Mouse (Mus musculus) erythroid progenitor cell, adult 5-6 weeks (primary cell): ENCODE measurements around the gene Gm49384. TPM values are rescaled to one million over a fixed set of nuclear protein-coding genes. Genes with fewer than 3 reads are reported as not detected.
A peak's percentile ranks its signal among the peaks of the same experiment; 100 is the strongest.

Experiments
- ATAC-seq: replicated peaks from 2 replicates; pipeline ENCODE4 v1.8.0; 2016; ENCODE audit warnings: moderate number of reproducible peaks, mild to moderate bottlenecking, moderate TSS enrichment, inconsistent platforms; ENCODE audit not compliant: poor library complexity, low FRiP score, severe bottlenecking
- total RNA-seq, 2 experiments: library from RNA; stranded (forward) in 1 of 2; stranded (reverse) in 1 of 2; fragments of 150-400 nt in 1 of 2; fragments of 186-747, 209-891 nt in 1 of 2; gene quantifications; 2 replicates each; pipeline versions ENCODE4 v1.2.3 to v1.2.4; 2015 to 2017; ENCODE audit warnings: low replicate concordance in 2 of 2

Gm49384 gene
- total RNA-seq (2015; ENCODE audit: low replicate concordance) (17.6 and 23.8 TPM in 2 replicates), total RNA-seq (2017; ENCODE audit: low replicate concordance) (14.6 and 16.0 TPM in 2 replicates)

- no peak for ATAC-seq
These were observed at the start of gene Gm49384 for GRCm38 (mm10) chr12:69204052-69204833. Gene Gm49384 (minus strand): TSS chr12:69204267.

- ATAC-seq = no peak
These were observed 49.7 kb upstream of the Gm49384 start for GRCm38 (mm10) chr12:69253806-69254205.

GRCm38 (mm10) chr12:69250756-69251155, 46.7 kb upstream of the Gm49384 start:
- ATAC-seq = no peak

- no peak for ATAC-seq
These were observed 45.7 kb upstream of the Gm49384 start for GRCm38 (mm10) chr12:69249766-69250165.

GRCm38 (mm10) chr12:69241771-69242431, 37.8 kb upstream of the Gm49384 start:
- peak; percentile 82 for ATAC-seq

- ATAC-seq = no peak
These were observed 37.3 kb upstream of the Gm49384 start for GRCm38 (mm10) chr12:69241405-69241770.

GRCm38 (mm10) chr12:69240876-69241275, 36.8 kb upstream of the Gm49384 start, which contains the start of gene Klhdc1:
Gene Klhdc1 (plus strand): TSS chr12:69241176.
- ATAC-seq = no peak

- no peak for ATAC-seq
These were observed 34.2 kb upstream of the Gm49384 start for GRCm38 (mm10) chr12:69238284-69238683.

- no peak for ATAC-seq
These were observed 31.7 kb upstream of the Gm49384 start for GRCm38 (mm10) chr12:69235782-69236181.

GRCm38 (mm10) chr12:69229251-69229650, 25.2 kb upstream of the Gm49384 start:
- no peak for ATAC-seq

- ATAC-seq = peak; percentile 97
These were observed 23.9 kb upstream of the Gm49384 start, which contains the start of gene Pole2 for GRCm38 (mm10) chr12:69227776-69228466. Gene Pole2 (minus strand): TSS chr12:69228195.

- ATAC-seq = 0 out of 2 replicates have a peak, but pooled peaks have one; percentile 14
These were observed 16.7 kb upstream of the Gm49384 start for GRCm38 (mm10) chr12:69220613-69221277.

GRCm38 (mm10) chr12:69216587-69216986, 12.5 kb upstream of the Gm49384 start:
- no peak for ATAC-seq

GRCm38 (mm10) chr12:69215000-69215785, 11.1 kb upstream of the Gm49384 start:
- ATAC-seq = no peak

GRCm38 (mm10) chr12:69214393-69214792, 10.3 kb upstream of the Gm49384 start:
- no peak for ATAC-seq

GRCm38 (mm10) chr12:69213186-69213777, 9.2 kb upstream of the Gm49384 start:
- ATAC-seq = no peak

GRCm38 (mm10) chr12:69211057-69211456, 7.0 kb upstream of the Gm49384 start:
- ATAC-seq = no peak

GRCm38 (mm10) chr12:69210056-69210979, 6.3 kb upstream of the Gm49384 start:
- ATAC-seq = no peak
